Mouse (Mus musculus) heart, embryonic 12.5 days (tissue): ENCODE results near the gene Ccn1. TPM values are rescaled to one million over a fixed set of nuclear protein-coding genes. Genes with fewer than 3 reads are reported as not detected.

ENCODE experiments used
- ATAC-seq: fragments of 200-750 bp; cut with Nextera tagmentation; 2 replicates; pipeline ENCODE4 v1.8.0; 2017; ENCODE audit warnings: moderate TSS enrichment, moderate library complexity; ENCODE audit not compliant: insufficient number of reproducible peaks, low FRiP score
- H3K27ac ChIP-seq: fragments of 300-500 bp; sonication (generic); 2 replicates; pipeline ENCODE4 v1.5.1; 2016; ENCODE audit warnings: mild to moderate bottlenecking, moderate library complexity; ENCODE audit not compliant: poor library complexity, severe bottlenecking
- H3K27me3 ChIP-seq: fragments of 300-500 bp; sonication (generic); replicated peaks from 2 replicates; pipeline ENCODE4 v1.6.1; 2016; ENCODE audit warnings: mild to moderate bottlenecking, moderate library complexity
- H3K36me3 ChIP-seq: fragments of 300-500 bp; sonication (generic); 2 replicates; pipeline ENCODE4 v1.6.1; 2016; ENCODE audit warnings: mild to moderate bottlenecking, moderate library complexity
- H3K4me1 ChIP-seq: fragments of 300-500 bp; sonication (generic); replicated peaks from 2 replicates; pipeline ENCODE4 v1.6.1; 2016; ENCODE audit warnings: mild to moderate bottlenecking
- H3K4me2 ChIP-seq: fragments of 300-500 bp; sonication (generic); 2 replicates; pipeline ENCODE4 v1.6.1; 2016; ENCODE audit warnings: mild to moderate bottlenecking, moderate library complexity
- H3K4me3 ChIP-seq: fragments of 300-500 bp; sonication (generic); 2 replicates; pipeline ENCODE4 v1.5.1; 2016; ENCODE audit warnings: mild to moderate bottlenecking
- H3K9ac ChIP-seq: fragments of 300-500 bp; sonication (generic); 2 replicates; pipeline ENCODE4 v1.6.1; 2016; ENCODE audit warnings: mild to moderate bottlenecking, moderate library complexity
- H3K9me3 ChIP-seq: fragments of 300-500 bp; sonication (generic); replicated peaks from 2 replicates; pipeline ENCODE4 v1.6.1; 2016; ENCODE audit warnings: mild to moderate bottlenecking, moderate library complexity
- WGBS: fragments of 180-500 bp; shearing (Covaris S2); methylation state at CpG from one replicate; pipeline ENCODE4 v1.1.7; 2016; 5-methylcytosine and 5-hydroxymethylcytosine counted together
- polyA plus RNA-seq: library from polyadenylated mRNA; unstranded; fragments of >200 nt; fragmentation: Nextera tagmentation; extraction: Ambion mirVana; gene quantifications from 2 replicates; pipeline ENCODE4 v1.2.1, GENCODE M21; 2016

Gene Ccn1
- polyA plus RNA-seq, 1 experiment from 2014 or later, result 93.5 TPM

GRCm38 (mm10) chr3:145619621-145620365, 30.0 kb downstream of the Ccn1 start:
- Histone ChIP-seq H3K9ac (no peak overlapping the region), H3K9me3 (no peaks in the 10 kb centered on the region), H3K27ac (no peak overlapping the region), H3K27me3 (no peaks in the 10 kb centered on the region), H3K4me1 (peaks cover 29% of the 10 kb centered on the region), H3K4me3 (no peak overlapping the region), H3K36me3 (no peaks in the 10 kb centered on the region), H3K4me2 (no peak overlapping the region)
- no peak for ATAC-seq
- WGBS, result 84% methylated on average over 17 of the region's 17 CpGs

- H3K27ac ChIP-seq, result no peak overlapping the region
- H3K9me3 ChIP-seq, result no peaks in the 10 kb centered on the region
- H3K36me3 ChIP-seq, result no peaks in the 10 kb centered on the region
- no peak overlapping the region for H3K4me3 ChIP-seq
- WGBS, result 56% methylated on average over 9 of the region's 9 CpGs
- no peak for ATAC-seq
- no peak overlapping the region for H3K4me2 ChIP-seq
- no peaks in the 10 kb centered on the region for H3K27me3 ChIP-seq
- H3K4me1 ChIP-seq, result peaks cover 36% of the 10 kb centered on the region
- no peak overlapping the region for H3K9ac ChIP-seq
Measured at GRCm38 (mm10) chr3:145618299-145618698, 31.5 kb downstream of the Ccn1 start.

- no peaks in the 10 kb centered on the region for H3K36me3 ChIP-seq
- H3K4me3 ChIP-seq, result no peak overlapping the region
- H3K9ac ChIP-seq, result 0 out of 2 replicates have a peak overlapping the region, but pooled peaks have one; percentile 32
- ATAC-seq, result peak; percentile 29; the same call in 1 of the 2 replicates
- H3K27me3 ChIP-seq, result no peaks in the 10 kb centered on the region
- H3K9me3 ChIP-seq, result no peaks in the 10 kb centered on the region
- H3K27ac ChIP-seq, result no peak overlapping the region
- H3K4me1 ChIP-seq, result peaks cover 27% of the 10 kb centered on the region
- H3K4me2 ChIP-seq, result peak overlapping the region; percentile 37
- WGBS, result 20% methylated on average over 17 of the region's 17 CpGs
Measured at GRCm38 (mm10) chr3:145614362-145615115, 35.2 kb downstream of the Ccn1 start.

DNA sequence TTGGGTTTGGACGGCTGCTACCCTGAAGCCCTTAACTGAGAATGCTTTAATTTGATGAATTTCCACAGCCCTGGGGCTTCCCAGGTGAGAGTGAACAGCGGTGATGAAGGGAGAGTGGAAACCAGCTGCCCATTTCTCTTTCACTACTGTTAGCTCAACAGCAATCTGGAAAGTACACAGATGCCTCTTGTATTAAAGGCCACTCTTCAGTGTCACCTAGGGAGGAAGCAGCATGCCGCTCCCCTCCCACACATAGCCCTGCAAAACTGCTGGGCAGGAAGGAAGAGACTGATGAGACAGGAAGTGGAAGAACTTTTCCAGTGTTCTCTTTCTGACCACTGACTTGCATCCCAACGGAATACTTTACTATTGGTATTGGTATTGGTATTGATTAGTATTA, 36.5 kb downstream of the Ccn1 start:
- H3K36me3 ChIP-seq, result no peaks in the 10 kb centered on the region
- no peak overlapping the region for H3K9ac ChIP-seq
- 70% methylated on average over 4 of the region's 4 CpGs for WGBS
- no peak for ATAC-seq
- no peak overlapping the region for H3K4me2 ChIP-seq
- H3K9me3 ChIP-seq, result no peaks in the 10 kb centered on the region
- H3K27me3 ChIP-seq, result no peaks in the 10 kb centered on the region
- peaks cover 23% of the 10 kb centered on the region for H3K4me1 ChIP-seq
- H3K27ac ChIP-seq, result no peak overlapping the region
- no peak overlapping the region for H3K4me3 ChIP-seq

GRCm38 (mm10) chr3:145612662-145613061, 37.1 kb downstream of the Ccn1 start:
- H3K36me3 ChIP-seq, result 0 out of 2 replicates have a peak, but pooled peaks cover under 1% of the 10 kb centered on the region
- no peaks in the 10 kb centered on the region for H3K27me3 ChIP-seq
- no peak overlapping the region for H3K4me2 ChIP-seq
- no peak overlapping the region for H3K4me3 ChIP-seq
- H3K4me1 ChIP-seq, result peaks cover 22% of the 10 kb centered on the region
- H3K9me3 ChIP-seq, result no peaks in the 10 kb centered on the region
- H3K9ac ChIP-seq, result no peak overlapping the region
- no peak overlapping the region for H3K27ac ChIP-seq
- ATAC-seq, result no peak
- 30% methylated on average over 4 of the region's 4 CpGs for WGBS

- Histone ChIP-seq H3K36me3 (peaks cover 36% of the 10 kb centered on the region), H3K4me2 (no peak overlapping the region)
Measured at GRCm38 (mm10) chr3:145608320-145608719, 41.5 kb downstream of the Ccn1 start.

GRCm38 (mm10) chr3:145605437-145606123, 44.2 kb downstream of the Ccn1 start:
- no peak overlapping the region for H3K27ac ChIP-seq
- no peaks in the 10 kb centered on the region for H3K9me3 ChIP-seq
- H3K4me1 ChIP-seq, result peaks cover 12% of the 10 kb centered on the region
- H3K4me2 ChIP-seq, result no peak overlapping the region
- ATAC-seq, result no peak
- WGBS, result 79% methylated on average over 5 of the region's 5 CpGs
- no peaks in the 10 kb centered on the region for H3K27me3 ChIP-seq
- H3K36me3 ChIP-seq, result peaks cover 51% of the 10 kb centered on the region
- H3K4me3 ChIP-seq, result no peak overlapping the region
- no peak overlapping the region for H3K9ac ChIP-seq

More at GRCm38 (mm10) chr3:145608320-145608719, 41.5 kb downstream of the Ccn1 start:
- H3K27me3 ChIP-seq, result no peaks in the 10 kb centered on the region
- H3K4me3 ChIP-seq, result no peak overlapping the region
- 0 out of 2 replicates have a peak, but pooled peaks cover 1% of the 10 kb centered on the region for H3K4me1 ChIP-seq
- WGBS, result 87% methylated on average over 5 of the region's 5 CpGs
- ATAC-seq, result no peak
- H3K9me3 ChIP-seq, result no peaks in the 10 kb centered on the region
- no peak overlapping the region for H3K27ac ChIP-seq
- no peak overlapping the region for H3K9ac ChIP-seq

GRCm38 (mm10) chr3:145602410-145603206, 47.2 kb downstream of the Ccn1 start:
- Histone ChIP-seq H3K27ac (peak overlapping the region; percentile 22; the same call in 1 of the 2 replicates), H3K4me2 (0 out of 2 replicates have a peak overlapping the region, but pooled peaks have one; percentile 22), H3K9me3 (no peaks in the 10 kb centered on the region), H3K27me3 (no peaks in the 10 kb centered on the region), H3K4me1 (peaks cover 12% of the 10 kb centered on the region), H3K4me3 (no peak overlapping the region), H3K36me3 (peaks cover 76% of the 10 kb centered on the region), H3K9ac (0 out of 2 replicates have a peak overlapping the region, but pooled peaks have one; percentile 1)
- no peak for ATAC-seq
- WGBS, result 59% methylated on average over 11 of the region's 11 CpGs

- H3K4me2 ChIP-seq, result no peak overlapping the region
Measured at GRCm38 (mm10) chr3:145601345-145601744, 48.4 kb downstream of the Ccn1 start.

GRCm38 (mm10) chr3:145600801-145601200, 49.0 kb downstream of the Ccn1 start:
- ATAC-seq, result no peak
- Histone ChIP-seq H3K4me2 (no peak overlapping the region), H3K27me3 (no peaks in the 10 kb centered on the region), H3K9me3 (no peaks in the 10 kb centered on the region), H3K27ac (no peak overlapping the region), H3K4me3 (no peak overlapping the region), H3K9ac (no peak overlapping the region), H3K36me3 (peaks cover 70% of the 10 kb centered on the region), H3K4me1 (peaks cover 12% of the 10 kb centered on the region)
- WGBS, result 57% methylated on average over 6 of the region's 6 CpGs

More at GRCm38 (mm10) chr3:145601345-145601744, 48.4 kb downstream of the Ccn1 start:
- ATAC-seq, result no peak
- WGBS, result 78% methylated on average over 6 of the region's 6 CpGs
- H3K27ac ChIP-seq, result no peak overlapping the region
- no peak overlapping the region for H3K4me3 ChIP-seq
- no peak overlapping the region for H3K9ac ChIP-seq
- no peaks in the 10 kb centered on the region for H3K27me3 ChIP-seq
- H3K36me3 ChIP-seq, result peaks cover 70% of the 10 kb centered on the region
- H3K9me3 ChIP-seq, result no peaks in the 10 kb centered on the region
- peaks cover 12% of the 10 kb centered on the region for H3K4me1 ChIP-seq
